Mouse (Mus musculus) B cell, adult 2 months (primary cell): Measurements from ENCODE around the gene Irf2bpl.

Experiments used
- DNase-seq, 2 experiments: peaks; one replicate each; pipeline ENCODE4 v3.0.0; 2022

Gene Irf2bpl

DNA sequence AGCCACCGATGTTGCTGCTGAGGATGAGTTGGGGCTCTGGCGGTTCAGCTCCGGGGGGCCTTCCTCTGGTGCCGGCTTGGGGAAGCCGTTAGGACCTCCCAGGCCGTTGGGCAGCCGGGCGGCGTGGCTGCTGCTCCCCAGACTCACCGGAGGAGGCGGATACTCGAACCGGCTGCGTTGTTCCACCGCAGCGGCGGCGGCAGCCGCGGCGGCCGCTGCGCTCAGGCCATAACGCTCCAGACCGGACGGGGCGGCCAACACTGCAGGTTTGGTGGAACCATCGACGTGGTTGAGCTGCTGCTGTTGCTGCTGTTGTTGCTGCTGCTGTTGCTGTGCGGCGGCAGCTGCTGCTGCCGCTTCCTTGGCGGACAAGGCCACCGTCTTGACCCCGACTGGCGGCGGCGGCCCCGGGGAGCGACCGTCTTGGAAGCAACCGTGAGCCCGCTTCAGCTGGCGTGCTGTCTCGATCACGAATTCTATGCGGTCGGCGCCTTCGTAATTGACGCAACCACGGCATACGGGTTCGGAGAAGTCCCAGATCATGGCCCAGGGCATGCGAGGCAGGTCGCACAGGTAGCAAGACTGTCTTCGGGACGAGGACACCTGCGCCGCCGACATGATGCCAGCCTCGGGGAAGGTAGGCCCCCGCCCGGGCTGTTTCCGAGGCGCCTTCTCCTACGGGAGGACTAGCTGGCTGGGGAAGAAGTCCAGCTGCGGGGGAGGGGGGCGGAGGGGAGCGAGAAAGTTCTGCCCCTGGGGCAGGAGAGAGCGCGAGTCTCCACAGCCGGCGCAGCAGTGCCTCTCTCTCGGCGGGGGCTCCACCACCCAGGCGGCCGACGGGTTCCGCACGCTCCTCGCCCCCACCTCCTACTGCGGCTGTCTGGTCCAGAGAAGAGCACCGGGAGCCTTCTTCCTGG, 1.1 kb downstream of the Irf2bpl start:
- peak; percentile 65 to 68 for DNase-seq

DNA sequence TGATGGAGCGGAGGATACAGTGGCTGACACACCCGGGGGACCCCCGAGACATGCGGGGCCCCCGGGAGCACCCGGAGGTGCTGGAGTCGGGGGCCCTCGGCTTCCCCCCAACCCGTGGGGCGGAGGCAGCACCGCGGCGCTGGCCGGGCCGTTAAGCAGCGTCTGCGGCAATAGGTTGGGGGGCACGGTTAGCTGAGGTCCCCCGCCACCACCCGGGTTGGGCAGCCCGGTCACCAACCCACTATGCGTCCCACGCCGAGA, 1.6 kb downstream of the Irf2bpl start:
- peak in 1 of 2 experiments; percentile 63 for DNase-seq

DNA sequence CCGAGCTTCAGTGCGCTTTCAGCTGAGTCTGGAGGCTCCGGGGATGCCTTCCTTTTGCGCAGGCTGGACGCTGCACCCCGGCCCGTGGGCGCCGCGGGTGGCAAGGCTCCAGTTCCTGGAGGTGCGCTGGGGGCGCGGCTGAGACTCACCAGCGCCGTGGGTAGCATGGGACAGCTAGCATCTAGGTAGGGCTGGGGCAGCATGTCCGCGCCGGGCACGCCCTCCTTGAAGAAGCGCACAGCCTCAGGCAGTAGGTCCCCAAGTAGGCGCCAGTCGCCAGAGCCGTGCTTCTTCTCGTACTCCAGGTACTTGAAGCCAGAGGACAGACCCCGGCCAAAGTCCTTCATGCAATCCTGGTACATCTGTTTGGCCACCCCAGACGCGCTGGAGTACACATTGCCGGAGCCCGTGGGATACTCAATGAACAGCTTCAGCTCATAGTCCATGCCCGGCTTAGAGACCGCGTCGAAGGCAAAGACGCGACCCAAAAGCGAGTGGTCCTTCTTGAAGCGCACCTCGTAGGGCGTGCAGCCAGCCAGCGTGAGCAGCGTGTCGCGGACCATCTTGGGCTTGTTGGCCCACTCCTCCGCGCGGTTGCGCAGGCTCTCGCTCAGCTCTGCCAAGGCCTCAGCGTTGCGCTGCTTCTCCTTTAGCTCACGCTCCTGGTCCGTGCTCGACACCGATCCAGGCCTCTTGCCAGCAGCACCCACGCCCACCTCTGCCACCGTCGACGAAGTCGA, 2.1 kb downstream of the Irf2bpl start:
- DNase-seq, result peak; percentile 49 to 57

DNA sequence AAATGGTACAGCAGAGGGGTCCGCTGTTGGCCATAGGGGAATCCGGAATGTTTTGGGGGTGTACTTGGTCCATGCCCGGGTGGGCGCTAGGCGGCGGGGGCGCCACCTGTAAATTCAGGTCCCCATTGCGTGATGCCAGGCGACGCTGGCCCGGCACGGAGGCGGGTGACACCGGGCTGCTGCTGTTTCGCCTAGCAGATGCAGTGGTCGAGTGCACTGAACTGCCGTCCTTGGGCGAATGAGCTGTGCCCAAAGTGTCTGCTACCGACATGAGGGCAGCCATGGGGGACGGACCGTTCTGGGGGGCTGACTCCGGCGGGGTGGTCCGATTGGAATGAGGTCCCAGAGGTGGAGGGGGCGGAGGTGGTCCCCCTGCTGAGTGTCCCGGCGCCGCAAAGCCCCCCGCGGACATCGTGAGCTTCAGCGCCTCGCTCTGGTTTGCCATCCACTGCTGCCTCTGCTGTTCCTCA, 2.8 kb downstream of the Irf2bpl start:
- DNase-seq, result no peak

DNA sequence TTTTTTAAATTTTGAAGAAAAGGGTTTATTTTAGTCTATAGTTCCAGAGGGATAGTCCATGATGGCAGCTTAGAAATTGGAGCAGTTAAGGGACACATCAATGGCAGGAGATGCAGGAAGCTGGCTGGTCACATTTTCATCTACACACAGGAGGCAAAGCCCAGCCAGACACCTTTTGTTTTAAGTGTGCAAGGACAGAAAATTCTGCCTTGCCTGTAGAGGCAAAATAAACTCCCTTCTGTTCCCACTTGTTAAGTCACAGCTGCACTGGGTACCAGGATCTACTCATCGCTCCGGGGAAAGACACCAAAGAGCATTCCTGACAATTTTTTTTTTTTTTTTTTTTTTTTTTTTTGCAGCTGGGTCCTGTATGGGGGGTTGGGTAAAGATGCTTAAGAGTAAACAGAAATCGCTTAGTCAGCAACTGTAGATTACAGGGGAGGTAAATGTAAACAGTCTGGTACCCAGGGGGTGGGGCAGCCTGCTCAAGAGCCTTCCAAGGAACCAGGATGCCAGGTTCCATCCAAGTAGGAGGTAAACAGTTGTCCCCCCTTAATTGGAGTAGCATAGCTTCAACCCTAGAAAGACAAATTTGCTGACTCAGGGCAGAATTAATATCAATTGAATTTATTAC, 4.4 kb downstream of the Irf2bpl start:
- no peak for DNase-seq

DNA sequence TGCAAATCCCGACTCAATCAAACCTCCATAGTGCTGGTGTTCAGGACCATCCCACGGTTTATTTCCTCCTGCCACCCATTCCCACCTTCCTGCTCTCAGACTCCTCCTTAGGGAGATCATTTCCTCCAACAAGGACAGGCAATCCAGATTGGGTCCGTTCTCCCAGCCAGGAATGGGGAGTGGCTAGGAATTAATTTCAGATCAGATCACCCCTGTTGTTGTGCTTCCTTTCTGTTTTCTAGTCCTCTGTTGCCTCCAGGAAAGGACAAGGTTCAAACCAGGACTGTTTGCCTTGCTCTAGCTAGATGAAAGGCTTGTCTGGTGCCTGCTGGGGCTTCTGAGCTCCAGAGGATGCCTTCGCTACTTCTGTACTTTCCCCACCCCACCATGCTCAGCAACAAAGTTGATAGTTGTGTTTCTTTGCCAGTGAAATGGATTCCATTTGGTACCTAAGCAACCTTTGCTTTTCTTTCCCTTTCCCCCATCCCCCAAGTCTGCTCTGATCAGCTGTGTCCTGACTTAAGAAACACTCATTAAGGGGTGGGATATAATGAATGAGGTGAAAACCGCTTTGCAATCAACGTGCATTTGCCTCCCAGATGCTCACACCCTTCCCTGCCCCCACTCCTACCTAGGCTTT, 5.0 kb downstream of the Irf2bpl start:
- no peak for DNase-seq

DNA sequence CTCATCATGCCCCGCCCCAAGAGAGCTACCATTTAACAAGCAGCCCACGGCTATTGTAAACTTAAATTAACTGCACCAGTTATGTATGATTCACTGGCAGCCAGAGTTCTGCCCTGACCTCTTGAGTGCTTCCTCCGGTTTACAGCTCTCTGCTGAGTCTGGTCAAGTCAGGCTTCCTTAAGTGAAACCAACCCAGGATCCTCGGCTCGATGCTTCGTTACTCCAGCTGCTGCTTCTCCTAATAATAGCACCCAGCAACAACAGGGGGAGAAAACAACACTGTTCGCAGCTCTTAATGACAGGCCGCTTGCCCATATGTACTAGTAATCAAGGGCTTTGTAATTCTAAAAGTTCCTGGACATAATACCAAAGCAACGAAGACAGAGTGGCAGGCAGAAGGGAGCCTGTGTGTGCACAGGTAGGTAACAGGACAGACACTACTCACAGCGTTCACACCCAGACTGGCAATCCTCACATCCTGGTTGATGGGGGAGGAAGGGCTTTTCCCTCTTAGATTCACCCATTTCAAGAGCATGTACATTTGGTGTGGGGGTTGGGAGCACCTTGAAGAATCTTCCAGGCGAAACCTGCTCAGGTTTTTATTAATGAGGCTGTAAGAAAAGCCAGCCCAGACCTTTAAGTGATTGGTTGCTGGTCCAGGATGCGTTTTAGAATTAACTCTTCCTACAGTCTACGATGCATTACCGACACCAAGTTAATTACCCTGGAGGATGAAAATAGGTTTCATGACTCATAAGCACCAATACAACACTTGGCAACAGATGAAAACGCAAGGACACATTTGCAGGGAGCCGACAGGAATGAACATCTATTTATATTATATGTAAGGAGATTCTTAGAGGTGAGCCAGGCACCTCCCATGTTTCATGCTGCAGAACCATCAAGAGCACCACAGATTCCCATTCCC, 5.9 kb downstream of the Irf2bpl start:
- DNase-seq, result peak; percentile 40 to 41

DNA sequence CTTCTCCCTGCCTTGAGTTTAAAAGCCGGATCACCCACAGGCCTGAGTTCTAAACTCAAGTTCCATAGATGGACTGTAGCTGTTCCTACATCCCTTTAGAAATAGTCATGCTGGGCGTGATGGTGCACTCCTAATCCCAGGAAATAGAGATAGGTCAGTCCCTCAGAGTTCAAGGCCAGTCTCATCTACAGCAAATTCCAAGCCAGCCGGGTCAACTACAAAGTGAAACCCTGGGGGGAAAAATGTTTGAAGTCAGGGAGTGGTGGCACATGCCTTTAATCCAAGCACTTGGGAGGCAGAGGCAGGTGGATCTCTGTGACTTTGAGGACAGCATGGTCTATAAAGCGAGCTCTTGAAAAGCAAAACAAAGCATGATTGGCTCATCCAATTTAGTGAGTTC, 7.6 kb downstream of the Irf2bpl start:
- DNase-seq, result no peak

DNA sequence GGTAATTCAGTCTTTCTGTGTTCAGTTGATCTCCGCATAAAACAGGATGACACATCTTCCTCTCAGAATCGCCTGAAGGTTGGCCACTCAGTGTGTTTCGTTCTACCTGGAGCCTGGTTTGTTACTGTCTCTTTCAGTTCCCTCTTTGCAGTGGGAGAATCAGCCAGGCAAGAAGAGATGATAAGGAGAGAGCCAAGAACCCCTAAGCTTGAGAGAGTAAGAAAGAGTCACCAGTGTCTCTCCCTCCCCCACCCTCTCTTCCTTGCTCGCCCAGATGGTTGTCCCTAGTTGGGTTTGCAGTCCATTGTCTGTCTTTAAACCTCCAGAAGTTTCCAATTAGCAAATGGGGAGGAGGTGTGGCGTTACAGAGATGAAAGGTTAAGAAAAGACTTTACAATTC, 8.5 kb downstream of the Irf2bpl start:
- DNase-seq, result peak; percentile 58 to 64

DNA sequence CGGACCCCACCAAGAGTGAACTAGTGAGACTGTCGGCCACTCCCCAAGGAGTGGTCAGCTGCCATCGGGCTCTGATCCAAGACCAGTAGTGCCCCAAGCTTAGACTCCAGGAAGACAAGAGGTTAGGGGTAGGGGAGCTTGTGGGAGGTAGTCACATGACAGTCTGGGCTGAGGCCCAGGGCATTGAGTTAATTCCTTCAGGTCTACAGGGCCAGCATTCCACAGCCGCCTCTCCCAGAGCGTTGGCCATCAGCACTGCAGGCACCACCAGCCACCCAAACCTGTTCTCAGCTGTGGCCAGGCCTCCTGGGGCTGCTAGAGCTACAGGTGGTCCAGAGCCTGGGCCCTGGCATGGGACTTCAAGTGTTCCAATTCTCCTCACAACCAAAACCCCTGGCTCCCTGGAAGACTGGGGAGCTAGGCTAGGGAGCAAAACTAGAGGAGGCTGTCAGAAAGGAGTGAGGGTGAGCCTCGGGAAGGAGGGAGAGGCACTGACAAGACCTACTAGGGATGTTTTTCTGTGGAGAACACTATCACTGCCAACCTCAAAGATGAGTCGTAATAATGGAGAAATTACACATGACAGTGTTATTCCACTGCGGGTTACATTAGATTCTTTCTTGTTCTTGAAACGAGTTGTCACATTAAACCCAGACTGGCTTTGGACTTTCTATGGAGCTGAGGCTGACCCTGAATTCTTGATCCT, 12.1 kb downstream of the Irf2bpl start:
- DNase-seq, result no peak

DNA sequence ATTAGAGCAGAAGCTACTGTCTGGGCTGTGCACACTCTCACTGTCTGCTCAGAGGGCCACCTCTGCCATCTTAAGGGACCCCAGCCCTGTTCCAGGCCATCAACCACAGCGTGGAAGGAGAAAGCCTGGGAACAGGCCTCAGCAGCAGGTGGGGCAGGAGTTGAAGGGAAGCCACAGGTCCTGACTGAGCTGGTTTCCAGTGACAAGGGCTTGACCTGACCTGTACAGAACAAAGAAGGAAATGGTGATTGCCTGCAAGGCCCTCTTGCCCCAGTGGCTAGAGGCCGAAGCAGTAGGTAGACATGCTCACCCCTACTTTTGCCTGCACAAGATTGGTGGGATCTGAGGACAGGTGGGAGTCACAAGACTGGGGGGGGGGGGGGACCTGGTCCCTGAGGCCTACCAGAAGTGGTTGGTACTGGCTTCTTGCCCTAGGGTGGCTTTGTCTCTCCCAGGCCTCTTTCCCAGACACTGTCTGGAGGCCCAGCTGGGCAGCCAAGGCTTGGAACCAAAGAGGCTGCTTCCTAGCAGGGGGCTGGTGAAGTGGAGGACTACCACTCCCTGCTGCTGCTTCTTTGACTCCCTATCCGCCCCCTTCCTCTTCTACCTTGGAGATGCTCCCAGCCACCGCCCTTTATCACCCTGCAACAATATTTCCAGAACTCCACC, 12.8 kb downstream of the Irf2bpl start:
- no peak for DNase-seq

DNA sequence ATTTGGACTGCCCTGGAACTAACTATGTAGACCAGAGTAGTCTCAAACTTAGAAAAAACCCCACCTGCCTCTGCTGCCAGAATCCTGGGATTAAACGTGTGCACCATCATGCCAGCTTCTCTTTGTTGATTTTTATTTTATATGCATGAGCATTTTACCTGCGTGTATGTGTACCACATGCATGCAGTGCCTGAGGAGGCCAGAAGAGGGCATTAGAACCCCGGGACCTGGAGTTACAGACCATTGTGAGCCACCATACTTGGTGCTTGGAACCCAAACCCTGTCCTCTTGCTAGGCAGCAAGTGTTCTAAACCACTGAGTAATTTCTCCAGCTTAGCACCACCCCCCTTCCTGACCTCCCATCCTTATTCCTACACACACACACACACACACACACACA, 13.6 kb downstream of the Irf2bpl start:
- DNase-seq, result peak; percentile 30 to 42

DNA sequence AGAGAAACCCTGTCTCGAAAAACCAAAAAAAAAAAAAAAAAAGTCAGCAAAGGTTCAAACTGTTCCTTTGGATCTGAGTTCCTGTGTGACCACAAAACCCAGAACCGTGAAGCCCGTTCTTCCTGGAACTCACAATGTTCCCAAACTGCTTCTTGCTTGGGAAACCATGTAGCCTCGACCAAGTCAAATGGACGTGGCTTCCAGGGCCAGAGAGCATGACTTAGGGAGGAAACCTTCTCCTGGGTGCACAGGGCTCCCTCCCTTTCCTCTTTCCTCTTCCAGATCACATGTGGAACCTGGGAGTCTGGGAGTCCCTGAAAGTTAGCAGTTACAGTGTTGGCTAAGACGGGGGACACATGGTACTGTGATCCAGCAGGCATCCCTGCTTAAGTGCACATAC, 14.8 kb downstream of the Irf2bpl start:
- no peak for DNase-seq

DNA sequence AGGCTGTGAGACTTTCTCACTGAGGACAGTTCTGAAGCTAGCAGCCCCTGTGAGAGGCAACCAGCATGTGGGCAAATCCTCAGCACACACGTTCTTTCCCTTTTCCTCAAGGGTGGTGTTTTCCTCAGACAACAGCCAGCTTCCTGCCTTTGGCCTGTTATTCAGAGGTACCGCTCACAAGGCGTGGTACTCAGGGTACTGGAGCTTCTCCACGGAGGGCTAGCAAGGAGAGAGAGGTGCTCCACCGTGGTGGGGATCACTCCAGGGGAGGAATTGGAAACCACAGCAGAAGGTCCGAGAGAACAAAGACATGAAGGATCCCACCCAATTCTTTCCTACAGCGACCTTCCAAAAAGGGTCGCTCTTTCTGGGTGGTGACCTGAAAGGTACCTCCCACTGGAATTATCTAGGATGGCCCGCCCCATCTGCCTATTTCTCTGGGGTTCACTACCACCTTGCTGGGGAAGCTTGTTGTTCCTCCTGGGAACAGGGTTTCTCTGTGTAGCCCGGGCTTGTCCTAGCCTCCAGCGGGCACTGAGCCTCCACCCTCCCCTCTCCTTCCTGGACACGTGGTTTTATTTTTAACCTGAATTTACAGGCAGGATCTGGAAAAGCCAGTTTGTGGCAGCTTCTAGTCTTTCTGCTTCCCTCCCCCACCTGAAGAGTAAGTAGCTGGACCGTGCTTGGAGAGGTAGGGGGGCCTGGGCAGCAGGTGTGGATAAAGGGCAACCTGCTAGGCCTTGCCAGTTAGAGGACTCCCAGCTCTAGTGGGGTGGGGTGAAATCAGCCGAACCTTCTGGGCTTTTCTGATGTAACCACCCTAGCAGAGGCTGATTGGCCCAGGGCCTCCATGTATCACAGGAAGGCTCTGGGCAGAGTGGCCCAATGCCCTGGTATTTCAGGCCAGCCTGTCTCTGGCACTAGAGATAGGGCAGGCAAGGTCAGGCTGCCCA, 17.1 kb downstream of the Irf2bpl start:
- no peak for DNase-seq

DNA sequence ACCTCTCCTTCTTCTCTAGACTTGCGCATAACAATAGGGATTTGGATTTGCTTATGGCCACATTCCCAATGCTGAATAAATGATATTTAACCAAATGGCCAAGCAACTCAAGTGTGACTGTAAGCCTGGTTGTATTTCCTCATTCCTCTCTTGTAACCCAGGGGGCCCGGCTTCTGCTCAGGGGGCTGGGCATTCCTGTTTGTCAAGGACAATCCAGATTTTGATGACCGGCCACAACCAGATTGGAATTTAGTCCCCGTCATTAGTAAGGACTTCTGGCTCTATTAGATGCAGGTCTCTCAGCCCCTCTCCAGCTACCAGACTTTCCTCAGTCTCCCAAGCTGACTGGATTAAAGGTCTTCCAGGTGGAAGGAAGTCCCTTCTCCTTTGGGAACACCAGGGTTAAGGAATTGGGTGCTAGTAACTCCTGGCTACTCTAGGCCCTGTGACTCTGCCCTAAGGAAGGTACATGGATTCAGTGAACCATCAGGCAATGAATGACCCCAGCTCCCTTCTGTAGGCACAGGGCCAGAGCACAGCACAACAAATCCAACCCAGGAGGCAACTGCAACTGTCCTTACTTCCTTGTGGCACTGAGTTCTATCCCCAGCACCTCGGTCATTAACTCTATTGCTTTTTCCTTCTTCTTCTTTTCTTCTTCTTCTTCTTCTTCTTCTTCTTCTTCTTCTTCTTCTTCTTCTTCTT, 20.1 kb downstream of the Irf2bpl start:
- DNase-seq, result no peak

DNA sequence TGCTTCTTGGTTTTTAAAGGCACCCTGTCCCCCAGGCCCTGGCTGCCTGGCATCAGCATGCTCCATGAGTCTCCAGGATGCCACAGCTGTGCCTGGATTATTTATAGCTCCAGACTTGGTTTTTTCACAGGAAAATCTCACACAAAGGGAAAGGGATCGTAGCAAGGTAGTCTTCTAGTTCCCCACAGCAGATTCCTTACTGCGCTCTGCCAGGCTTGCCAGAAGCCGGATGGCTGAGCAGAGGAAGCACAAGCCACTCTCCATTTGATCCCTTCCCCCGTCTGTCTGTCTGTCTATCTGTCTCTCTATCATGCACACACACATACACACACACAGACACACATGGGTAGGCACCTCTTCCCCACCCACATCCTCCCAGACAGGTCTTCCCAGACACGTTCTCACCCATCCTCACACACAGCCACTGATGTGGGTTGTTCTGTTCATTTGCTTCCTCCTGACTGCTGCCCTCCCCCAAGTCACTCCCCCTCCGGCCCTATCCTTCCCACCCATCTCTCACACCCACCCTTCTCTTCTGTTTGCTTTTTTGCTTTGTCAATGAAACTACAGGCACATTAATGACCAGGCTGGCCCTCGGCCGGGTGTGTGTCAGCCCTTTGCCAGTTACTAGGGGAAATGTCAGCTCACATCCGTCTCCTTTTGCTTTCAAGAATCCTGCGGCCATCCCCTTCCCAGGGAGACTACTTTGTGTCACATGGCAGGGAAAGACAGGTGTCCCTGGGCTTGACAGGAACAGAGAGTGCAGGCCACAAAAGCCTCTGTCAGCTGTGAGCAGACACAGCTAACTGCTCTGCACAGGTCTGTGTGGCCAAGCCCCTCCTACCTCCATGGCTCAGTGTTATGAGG, 24.4 kb downstream of the Irf2bpl start:
- DNase-seq, result peak; percentile 17 to 32

DNA sequence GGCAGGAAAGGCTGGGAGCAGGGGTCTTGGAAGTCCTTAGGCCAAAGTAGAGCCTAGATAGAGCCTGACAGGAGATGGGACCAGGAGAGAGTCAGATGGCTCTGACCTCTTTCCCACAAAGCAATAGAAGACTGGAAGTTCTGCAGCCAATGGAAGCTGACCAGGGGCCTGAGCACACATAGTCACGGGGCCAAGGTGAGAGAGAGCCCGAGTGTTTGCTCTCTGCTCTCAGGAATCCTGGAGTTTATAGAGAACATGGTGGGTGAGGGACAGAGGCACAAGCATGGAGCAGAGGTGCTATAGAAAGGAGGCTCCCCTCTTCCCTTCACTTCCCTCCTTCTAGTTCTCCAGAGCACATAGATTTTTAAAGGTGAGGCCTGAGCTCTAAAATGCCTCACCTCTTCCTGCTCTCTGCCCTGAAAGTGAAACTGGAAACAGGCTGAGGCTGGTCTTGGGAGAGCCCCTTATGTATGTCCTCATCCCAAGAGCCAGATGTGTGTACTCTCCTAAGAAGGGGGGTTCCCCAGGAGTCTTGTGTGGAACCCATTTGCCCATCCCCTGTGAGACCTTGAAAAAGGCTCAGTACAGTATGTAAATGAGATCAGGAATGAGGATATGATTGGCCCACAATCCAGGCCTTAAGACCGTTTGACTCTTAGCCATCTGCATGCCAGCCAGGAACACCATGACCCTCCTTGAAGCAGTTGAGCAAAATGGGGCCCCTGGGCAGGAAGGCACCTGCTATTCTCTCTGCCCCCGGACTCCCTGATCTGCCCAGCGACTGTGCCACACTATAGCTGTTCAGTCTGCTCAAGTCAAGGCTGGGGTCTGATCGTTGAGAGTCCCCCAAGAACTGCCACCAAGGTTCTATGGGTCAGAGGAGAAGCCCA, 25.4 kb downstream of the Irf2bpl start:
- DNase-seq, result peak; percentile 33 to 48
